Mouse (Mus musculus) hematopoietic multipotent progenitor cell, adult 10-12 weeks (in vitro differentiated cells): ENCODE data around the gene Oma1. TPM values are rescaled to one million over a fixed set of nuclear protein-coding genes. Genes with fewer than 3 reads are reported as not detected.

Experiments
- polyA plus RNA-seq: library from polyadenylated mRNA; stranded (reverse); fragments of >175 nt; gene quantifications from 2 replicates; pipeline ENCODE4 v1.2.3, GENCODE M21; 2012; ENCODE audit warnings: low replicate concordance

Gene Oma1
- 0.78 and 1.1 TPM in 2 replicates for polyA plus RNA-seq

GRCm38 (mm10) chr4:103313587-103314525, at the start of gene Oma1:
TSS of gene Oma1 (plus strand) at chr4:103313812.

GRCm38 (mm10) chr4:103290763-103291162, 22.8 kb upstream of the Oma1 start, which contains the start of gene 4921539E11Rik:
TSS of gene 4921539E11Rik (minus strand) at chr4:103290863.

Other genes with a start within 250 kb of the Oma1 start
- gene Mier1, start 199.4 kb upstream of the Oma1 start, polyA plus RNA-seq, result 15.8 and 30.3 TPM in 2 replicates
- gene Wdr78, start 199.3 kb upstream of the Oma1 start, polyA plus RNA-seq, result 1.2 and 2.1 TPM in 2 replicates
- 1.7 and 2.6 TPM in 2 replicates for gene Slc35d1, start 98.6 kb upstream of the Oma1 start, polyA plus RNA-seq
- not detected in 2 replicates for gene 4921539E11Rik, start 22.9 kb upstream of the Oma1 start, polyA plus RNA-seq